ENCODE assay signal across 24 mouse cellular contexts in the genomic region with DNA sequence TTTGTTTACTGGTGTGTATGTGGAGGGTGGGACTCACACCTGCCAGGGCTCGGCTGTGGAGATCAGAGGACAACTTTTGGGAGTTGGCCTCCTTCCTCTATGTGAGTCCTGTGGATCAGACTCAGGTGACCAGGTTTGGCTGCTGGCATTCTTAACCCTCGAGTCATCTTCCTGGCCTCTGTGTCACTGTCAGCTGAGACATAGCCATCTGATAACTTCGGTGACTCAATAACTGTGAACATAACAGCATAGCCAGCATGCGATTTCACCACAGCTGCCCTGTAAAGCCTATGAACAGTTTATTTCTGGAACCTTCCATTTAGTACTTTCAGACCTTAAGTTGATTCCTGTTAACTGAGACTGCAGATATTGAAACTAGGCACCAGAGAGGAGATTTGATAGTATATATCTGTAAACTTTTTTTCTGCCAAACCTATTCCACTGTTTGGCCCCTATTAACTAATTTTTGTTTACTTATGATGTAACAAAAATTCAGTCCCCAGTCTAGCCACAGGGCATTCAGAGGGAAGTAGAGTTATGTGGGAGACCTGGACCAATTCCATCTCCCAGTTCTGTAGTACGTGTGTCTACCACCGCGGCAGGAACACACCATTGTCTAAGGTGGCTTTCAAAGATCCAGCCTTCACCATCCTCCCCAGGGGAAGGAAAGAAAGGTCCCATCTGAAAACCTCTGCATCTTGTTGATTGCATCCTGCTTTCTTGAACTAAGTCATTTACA. TPM values are rescaled to one million over a fixed set of nuclear protein-coding genes. Genes with fewer than 3 reads are reported as not detected.
DNase-seq lines count a peak whose midpoint lies in the region; ATAC-seq and TF ChIP-seq lines count a peak whose summit lies in the region.
"Had no signal": no experiment of that assay in that cellular context is flagged by ENCODE, and none has a peak within 500 bp of the region (broad histone marks: within the 10 kb centered on the region; RNA-seq: fewer than 3 reads in every experiment).

No protein-coding gene starts in this region.

- peaks cover 27% of the 10 kb centered on the region; the same call in 1 of the 2 replicates for H3K36me3 ChIP-seq in intestine, postnatal 0 days (ENCODE audit: control insufficient read depth, insufficient read depth)
- H3K36me3 ChIP-seq in thymus, adult 2 months (ENCODE audit: control insufficient read depth, insufficient read depth, low read length) = peaks cover 22% of the 10 kb centered on the region
- H3K36me3 ChIP-seq in midbrain, embryonic 13.5 days = no peaks in the 10 kb centered on the region
- H3K36me3 ChIP-seq: heart, embryonic 15.5 days; neural tube, embryonic 12.5 days had no signal

- ATAC-seq in Patski = peak; percentile 90
- peak; percentile 78 for ATAC-seq in intestine, postnatal 0 days
- ATAC-seq in midbrain, embryonic 13.5 days = no peak
- ATAC-seq: forebrain, embryonic 14.5 days had no signal

- no peak for TF ChIP-seq POLR2A in thymus, adult 2 months (IDR thresholded peaks at IDR 0.05; ENCODE audit: control insufficient read depth, extremely low read depth, insufficient read depth, low read length, poor library complexity)

- 73% methylated on average over 7 of the region's 7 CpGs for WGBS in intestine, postnatal 0 days
- WGBS in thymus, adult 2 months = 95% methylated on average over 7 of the region's 7 CpGs
- 90% methylated on average over 7 of the region's 7 CpGs for WGBS in midbrain, embryonic 13.5 days

- H3K27me3 ChIP-seq in Patski = no peaks in the 10 kb centered on the region
- no peaks in the 10 kb centered on the region for H3K27me3 ChIP-seq in intestine, postnatal 0 days (replicated peaks; ENCODE audit: control insufficient read depth, insufficient read depth, low read length)
- H3K27me3 ChIP-seq in thymus, adult 2 months (ENCODE audit: control insufficient read depth, insufficient read depth, low read length) = no peaks in the 10 kb centered on the region
- H3K27me3 ChIP-seq in midbrain, embryonic 13.5 days = no peaks in the 10 kb centered on the region
- H3K27me3 ChIP-seq: heart, embryonic 15.5 days; neural tube, embryonic 12.5 days had no signal

- TF ChIP-seq CTCF in Patski (IDR thresholded peaks at IDR 0.05) = no peak
- no peak for TF ChIP-seq CTCF in intestine, postnatal 0 days (IDR thresholded peaks at IDR 0.05; ENCODE audit: low read depth)
- no peak for TF ChIP-seq CTCF in thymus, adult 2 months (IDR thresholded peaks at IDR 0.05; ENCODE audit: borderline replicate concordance, control insufficient read depth, extremely low read depth, insufficient read depth, low read length, poor library complexity)

- H3K27ac ChIP-seq in intestine, postnatal 0 days (ENCODE audit: low read depth, low read length) = no peak overlapping the region
- no peak overlapping the region for H3K27ac ChIP-seq in thymus, adult 2 months (ENCODE audit: control insufficient read depth, insufficient read depth, low read length)
- H3K27ac ChIP-seq in midbrain, embryonic 13.5 days = no peak overlapping the region
- H3K27ac ChIP-seq: heart, embryonic 15.5 days; left cerebral cortex, adult 2 months; neural tube, embryonic 12.5 days had no signal

- H3K9ac ChIP-seq in intestine, postnatal 0 days (ENCODE audit: low read depth, low read length) = no peak overlapping the region
- H3K9ac ChIP-seq in midbrain, embryonic 13.5 days (replicated peaks) = no peak overlapping the region
- H3K9ac ChIP-seq: heart, embryonic 15.5 days; lung, embryonic 14.5 days; neural tube, embryonic 12.5 days had no signal

- CTCF ChIA-PET in Patski (lab: Charles Lee) = no interaction called here

- POLR2A ChIA-PET in Patski (lab: Charles Lee) = no interaction called here

- H3K4me1 ChIP-seq in intestine, postnatal 0 days (replicated peaks; ENCODE audit: control insufficient read depth, insufficient read depth, low read length) = no peaks in the 10 kb centered on the region
- H3K4me1 ChIP-seq in thymus, adult 2 months (replicated peaks; ENCODE audit: control insufficient read depth, insufficient read depth, low read length) = no peaks in the 10 kb centered on the region
- no peaks in the 10 kb centered on the region for H3K4me1 ChIP-seq in midbrain, embryonic 13.5 days (replicated peaks)
- H3K4me1 ChIP-seq: heart, embryonic 15.5 days; neural tube, embryonic 12.5 days had no signal

- peak; percentile 55 for DNase-seq in heart, adult 11 months
- DNase-seq in heart, postnatal 10 days = no peak
- DNase-seq in 3T3-L1 (ENCODE audit: low read depth, low spot score) = peak; percentile 83
- DNase-seq in Patski (ENCODE audit: low read depth, low spot score) = peak; percentile 37
- no peak for DNase-seq in right cerebral cortex, adult 18-20 months
- no peak for DNase-seq in thymus, adult 2 months
- DNase-seq: cerebellum, adult 11-12 months; cerebellum, postnatal 25 days; gastrocnemius, postnatal 10 days; kidney, adult 9 months; kidney, postnatal 36 days; layer of hippocampus, adult 9-11 months; left cerebral cortex, postnatal 4 days; lung, embryonic 14.5 days; lung, postnatal 36 days; thymus, postnatal 36 days had no signal

- in situ Hi-C loops in Patski (cut with MboI; ENCODE audit: low pct_unique_long_range_greater_than_20kb) = no loop called here

- H3K4me2 ChIP-seq in intestine, postnatal 0 days (replicated peaks; ENCODE audit: low read depth) = no peak overlapping the region
- H3K4me2 ChIP-seq in midbrain, embryonic 13.5 days (replicated peaks) = no peak overlapping the region
- H3K4me2 ChIP-seq: heart, embryonic 15.5 days; liver, embryonic 11.5 days; lung, embryonic 14.5 days; midbrain, embryonic 11.5 days; neural tube, embryonic 12.5 days had no signal

- no peak overlapping the region for H3K4me3 ChIP-seq in intestine, postnatal 0 days (ENCODE audit: low read depth, low read length)
- no peak overlapping the region for H3K4me3 ChIP-seq in thymus, adult 2 months (ENCODE audit: control insufficient read depth, insufficient read depth, low read length)
- no peak overlapping the region for H3K4me3 ChIP-seq in midbrain, embryonic 13.5 days (replicated peaks)
- H3K4me3 ChIP-seq: heart, embryonic 15.5 days; left cerebral cortex, adult 2 months; neural tube, embryonic 12.5 days had no signal

- H3K9me3 ChIP-seq in intestine, postnatal 0 days (ENCODE audit: control insufficient read depth) = no peaks in the 10 kb centered on the region
- H3K9me3 ChIP-seq in midbrain, embryonic 13.5 days = no peaks in the 10 kb centered on the region
- H3K9me3 ChIP-seq: heart, embryonic 15.5 days; neural tube, embryonic 12.5 days had no signal

- intact Hi-C loops in heart, postnatal 10 days (cut with DNase I) = no loop called here

RNA-seq across cellular contexts. Expression of a gene that starts 29.7 kb away (rescaled TPM):
- 10 to 100 TPM; 14.4 to 16.2 TPM for total RNA-seq in heart, postnatal 10 days (2021)
- 17.5 TPM for polyA plus RNA-seq in Patski (2021)
- 122 and 130 TPM in 2 replicates for polyA plus RNA-seq in intestine, postnatal 0 days (2015; fragmentation: Nextera tagmentation; extraction: Ambion mirVana)
- 27.7 and 28.0 TPM in 2 replicates for polyA plus RNA-seq in thymus, adult 2 months (2012; rRNA removed)
- 19.1 and 19.7 TPM in 2 replicates for polyA plus RNA-seq in midbrain, embryonic 13.5 days (2015; fragmentation: Nextera tagmentation; extraction: Ambion mirVana)

RNA-seq across cellular contexts. Expression of a gene that starts 49.2 kb away (rescaled TPM):
- total RNA-seq in heart, postnatal 10 days (2021) = 100 to 1,000 TPM in 1 of 2 experiments, 10 to 100 TPM in 1; 99.3 to 106 TPM
- 142 TPM for polyA plus RNA-seq in Patski (2021)
- polyA plus RNA-seq in intestine, postnatal 0 days (2015; fragmentation: Nextera tagmentation; extraction: Ambion mirVana) = 71.0 and 71.4 TPM in 2 replicates
- polyA plus RNA-seq in thymus, adult 2 months (2012; rRNA removed) = 39.9 and 55.7 TPM in 2 replicates
- polyA plus RNA-seq in midbrain, embryonic 13.5 days (2015; fragmentation: Nextera tagmentation; extraction: Ambion mirVana) = 172 and 189 TPM in 2 replicates

Comparison
In these comparisons a context has a peak if more than half of its experiments do, and no peak if none do; other contexts are left out.
1. DNase-seq: peak in heart, adult 11 months (single experiment), 3T3-L1 (single experiment) and Patski (single experiment); none in heart, postnatal 10 days (0 of 2), right cerebral cortex, adult 18-20 months (single experiment) and thymus, adult 2 months (single experiment).